Mouse (Mus musculus) activated CD4-positive, CD25-positive, alpha-beta regulatory T cell (primary cell): ENCODE data around the gene Galnt17. TPM values are rescaled to one million over a fixed set of nuclear protein-coding genes. Genes with fewer than 3 reads are reported as not detected.

ENCODE experiments used
- polyA plus RNA-seq, 2 experiments: library from polyadenylated mRNA; unstranded; fragments of 100-300 nt; shearing (Covaris generic); gene quantifications; one replicate each; pipeline ENCODE4 v1.2.1; 2017

Gene Galnt17
- polyA plus RNA-seq = under 1 TPM in 1 of 2 experiments, not detected in 1; 0.23 TPM

DNA sequence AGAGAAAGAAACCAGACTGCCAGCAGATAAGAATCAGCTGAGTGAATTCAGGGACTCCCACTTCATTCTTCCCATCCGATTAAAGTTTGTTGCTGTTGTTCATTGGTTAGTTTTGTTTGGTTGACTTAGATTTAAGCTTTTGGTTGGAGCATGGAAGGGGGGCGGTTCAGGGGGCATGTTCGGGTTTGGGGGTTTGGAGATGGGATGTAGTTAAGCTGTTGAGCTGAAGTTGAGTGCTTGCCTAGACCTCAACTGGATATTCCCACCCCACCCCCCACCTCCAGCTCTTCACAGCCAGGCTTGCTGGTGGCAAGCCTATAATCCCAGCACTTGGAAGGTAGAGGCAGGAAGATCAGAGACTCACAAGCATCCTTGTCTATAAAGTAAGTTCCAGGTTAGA, at the start of gene Galnt17:
Galnt17 (minus strand) TSS at position 101 of the 400 bp plus-strand sequence.

